Mouse (Mus musculus): ENCODE data around the gene Fus.

GRCm38 (mm10) chr7:127967922-127968828 lies 918 bp downstream of the Fus start:
- TF ChIP-seq CTCF (IDR thresholded peaks at IDR 0.05; ENCODE audit: extremely low read depth, insufficient read depth, insufficient read length, insufficient replicate concordance), result no peak
- no peak for TF ChIP-seq POLR2A (IDR thresholded peaks at IDR 0.05; ENCODE audit: low read depth, low read length)

All from spleen, adult 2 months (tissue).